Mouse (Mus musculus) liver, adult 10 weeks (tissue): ENCODE measurements around the gene Tspan6. TPM values are rescaled to one million over a fixed set of nuclear protein-coding genes. Genes with fewer than 3 reads are reported as not detected.

ENCODE experiments used
- polyA plus RNA-seq: library from polyadenylated mRNA; stranded (reverse); fragments of 350-450 nt; fragmentation: Illumina TruSeq; extraction: RNeasy Lipid Tissue Mini Kit (QIAGEN cat#74804); gene quantifications from one replicate; pipeline ENCODE4 v1.2.3, GENCODE M21; 2014; ENCODE audit warnings: low read depth, low replicate concordance

Gene Tspan6
- polyA plus RNA-seq = 1.2 TPM

DNA sequence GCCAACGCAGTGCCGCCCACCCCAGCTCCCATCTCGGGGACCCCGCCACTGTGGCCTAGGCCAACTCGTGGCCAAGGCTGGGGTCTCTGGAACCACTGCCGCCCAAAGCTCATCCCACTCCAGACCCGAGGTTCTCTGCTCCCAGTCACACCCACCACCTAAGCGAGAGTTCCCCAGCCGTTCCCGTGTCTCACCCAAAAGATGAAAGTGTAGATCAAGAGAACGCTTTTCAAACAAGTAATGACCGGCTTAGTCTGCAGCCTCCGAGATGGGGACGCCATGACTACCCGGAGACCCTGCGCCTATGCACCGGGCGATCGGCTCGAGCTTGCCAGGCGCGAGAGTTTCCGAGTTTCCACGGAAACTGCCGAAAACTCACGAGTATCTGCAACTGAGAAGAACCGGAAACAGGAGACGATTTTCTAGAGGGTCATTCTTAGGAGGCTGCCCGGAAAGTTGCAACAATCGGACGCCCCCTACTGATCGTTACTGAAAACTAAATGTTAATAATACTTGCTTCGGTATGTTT is at the start of gene Tspan6:
Tspan6 (minus strand) TSS at position 416 of the 529 bp plus-strand sequence.

DNA sequence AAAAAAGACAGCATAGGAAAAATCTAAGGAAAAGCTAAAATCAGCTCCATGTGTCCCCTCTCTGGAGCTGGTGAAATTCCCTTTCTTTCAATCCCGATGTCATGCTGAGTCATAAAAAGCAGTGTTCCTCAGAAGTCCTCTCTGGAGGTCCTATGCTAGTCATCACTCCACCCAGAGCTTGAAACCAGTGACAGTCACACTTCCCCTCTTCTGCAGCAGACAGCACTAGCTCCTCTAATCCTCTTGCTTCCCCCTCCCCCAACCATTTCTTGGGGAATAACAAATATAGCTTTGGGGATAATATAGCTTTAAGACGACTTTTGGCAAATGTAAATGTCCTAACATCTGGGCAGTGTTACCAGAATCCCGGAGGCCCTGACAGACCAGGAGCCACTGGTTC is 10.0 kb upstream of the Tspan6 start, which contains the start of gene Srpx2:
Srpx2 (plus strand) TSS at position 166 of the 400 bp plus-strand sequence.

DNA sequence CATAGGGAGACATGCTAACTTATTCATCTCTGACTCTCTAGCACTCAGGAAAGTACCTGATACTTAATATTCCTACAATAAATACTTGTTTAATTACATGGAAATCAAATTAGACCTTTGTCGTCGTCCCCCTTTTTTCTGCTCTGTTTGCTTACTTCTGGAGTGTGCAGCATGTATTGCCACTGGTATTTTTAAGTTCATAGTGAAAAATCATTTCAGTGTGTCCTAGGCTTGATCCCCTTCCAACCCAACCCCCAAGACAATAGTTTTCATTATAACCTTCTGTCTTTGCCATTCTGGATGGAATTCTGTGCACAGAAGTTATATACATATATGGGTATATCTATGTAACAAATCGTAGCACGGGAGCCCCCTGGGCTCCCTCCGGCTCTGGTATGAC is 47.5 kb downstream of the Tspan6 start, which contains the start of gene Tnmd:
Tnmd (plus strand) TSS at position 301 of the 400 bp plus-strand sequence.

Other genes starting within 250 kb of the Tspan6 start
- gene Pcdh19, start 209.4 kb downstream of the Tspan6 start, polyA plus RNA-seq = not detected
- not detected for gene Tnmd, start 47.4 kb downstream of the Tspan6 start, polyA plus RNA-seq
- gene Srpx2, start 10.0 kb upstream of the Tspan6 start, polyA plus RNA-seq = 0.61 TPM
- 3.2 TPM for gene Sytl4, start 83.4 kb upstream of the Tspan6 start, polyA plus RNA-seq
- 13.1 TPM for gene Cstf2, start 160.8 kb upstream of the Tspan6 start, polyA plus RNA-seq